Mouse (Mus musculus): ENCODE measurements at regions not wholly inside any gene's neighbourhood (a gene's known extent, or its start where the extent isn't known, plus 50 kb on each side); places are given as distances from the start of the nearest gene placed in this dataset.

- no peak overlapping the region for H3K9ac ChIP-seq (ENCODE audit: low read length)
- no peak overlapping the region for H3K4me2 ChIP-seq (ENCODE audit: low read length)
- H3K4me3 ChIP-seq (ENCODE audit: low read depth, low read length), result no peak overlapping the region
- H3K27me3 ChIP-seq (replicated peaks; ENCODE audit: control insufficient read depth, insufficient read depth, low read length), result no peaks in the 10 kb centered on the region
- no peak for DNase-seq (ENCODE audit: low spot score)
- H3K4me1 ChIP-seq (replicated peaks; ENCODE audit: control insufficient read depth, insufficient read depth, low read length), result no peaks in the 10 kb centered on the region
- H3K9me3 ChIP-seq (ENCODE audit: control insufficient read depth, low read length), result no peaks in the 10 kb centered on the region
- H3K36me3 ChIP-seq (ENCODE audit: control insufficient read depth, insufficient read depth, low read length), result no peaks in the 10 kb centered on the region
- ATAC-seq (replicated peaks; ENCODE audit: low FRiP score, low TSS enrichment, low read depth), result no peak
- no peak overlapping the region for H3K27ac ChIP-seq (ENCODE audit: low read depth)
These were observed 348.9 kb upstream of the Sphkap start for GRCm38 (mm10) chr1:83756866-83757265.

- H3K4me3 ChIP-seq (ENCODE audit: low read depth, low read length), result no peak overlapping the region
- no peak overlapping the region for H3K4me2 ChIP-seq (ENCODE audit: low read length)
- no peak overlapping the region for H3K27ac ChIP-seq (ENCODE audit: low read depth)
- no peaks in the 10 kb centered on the region for H3K36me3 ChIP-seq (ENCODE audit: control insufficient read depth, insufficient read depth, low read length)
- 96% methylated on average over 1 of the region's 1 CpGs for WGBS
- no peak for DNase-seq (ENCODE audit: low spot score)
- H3K27me3 ChIP-seq (replicated peaks; ENCODE audit: control insufficient read depth, insufficient read depth, low read length), result no peaks in the 10 kb centered on the region
- H3K9me3 ChIP-seq (ENCODE audit: control insufficient read depth, low read length), result no peaks in the 10 kb centered on the region
- H3K9ac ChIP-seq (ENCODE audit: low read length), result no peak overlapping the region
- H3K4me1 ChIP-seq (replicated peaks; ENCODE audit: control insufficient read depth, insufficient read depth, low read length), result no peaks in the 10 kb centered on the region
- ATAC-seq (replicated peaks; ENCODE audit: low FRiP score, low TSS enrichment, low read depth), result no peak
These were observed 347.3 kb upstream of the Sphkap start for GRCm38 (mm10) chr1:83755336-83755735.

- Histone ChIP-seq H3K27ac (ENCODE audit: low read depth) (no peak overlapping the region), H3K27me3 (replicated peaks; ENCODE audit: control insufficient read depth, insufficient read depth, low read length) (no peaks in the 10 kb centered on the region), H3K4me3 (ENCODE audit: low read depth, low read length) (no peak overlapping the region), H3K4me1 (replicated peaks; ENCODE audit: control insufficient read depth, insufficient read depth, low read length) (no peaks in the 10 kb centered on the region), H3K36me3 (ENCODE audit: control insufficient read depth, insufficient read depth, low read length) (no peaks in the 10 kb centered on the region), H3K4me2 (ENCODE audit: low read length) (no peak overlapping the region), H3K9ac (ENCODE audit: low read length) (no peak overlapping the region), H3K9me3 (ENCODE audit: control insufficient read depth, low read length) (no peaks in the 10 kb centered on the region)
- ATAC-seq (replicated peaks; ENCODE audit: low FRiP score, low TSS enrichment, low read depth) (no peak), DNase-seq (ENCODE audit: low spot score) (no peak)
- WGBS, result 76% methylated on average over 4 of the region's 4 CpGs
These were observed 345.0 kb upstream of the Sphkap start for GRCm38 (mm10) chr1:83752976-83753375.

- 82% methylated on average over 4 of the region's 4 CpGs for WGBS
- ATAC-seq (replicated peaks; ENCODE audit: low FRiP score, low TSS enrichment, low read depth) (no peak), DNase-seq (ENCODE audit: low spot score) (no peak)
- no peak overlapping the region for H3K4me3 ChIP-seq (ENCODE audit: low read depth, low read length)
- H3K9me3 ChIP-seq (ENCODE audit: control insufficient read depth, low read length), result no peaks in the 10 kb centered on the region
- no peaks in the 10 kb centered on the region for H3K36me3 ChIP-seq (ENCODE audit: control insufficient read depth, insufficient read depth, low read length)
- no peaks in the 10 kb centered on the region for H3K27me3 ChIP-seq (replicated peaks; ENCODE audit: control insufficient read depth, insufficient read depth, low read length)
- no peak overlapping the region for H3K27ac ChIP-seq (ENCODE audit: low read depth)
- no peak overlapping the region for H3K4me2 ChIP-seq (ENCODE audit: low read length)
- H3K4me1 ChIP-seq (replicated peaks; ENCODE audit: control insufficient read depth, insufficient read depth, low read length), result no peaks in the 10 kb centered on the region
- no peak overlapping the region for H3K9ac ChIP-seq (ENCODE audit: low read length)
These were observed 341.0 kb upstream of the Sphkap start for GRCm38 (mm10) chr1:83748974-83749373.

- H3K27ac ChIP-seq (ENCODE audit: low read depth), result no peak overlapping the region
- no peak for DNase-seq (ENCODE audit: low spot score)
- H3K36me3 ChIP-seq (ENCODE audit: control insufficient read depth, insufficient read depth, low read length), result no peaks in the 10 kb centered on the region
- WGBS, result 68% methylated on average over 3 of the region's 3 CpGs
- H3K4me3 ChIP-seq (ENCODE audit: low read depth, low read length), result no peak overlapping the region
- no peak overlapping the region for H3K4me2 ChIP-seq (ENCODE audit: low read length)
- H3K27me3 ChIP-seq (replicated peaks; ENCODE audit: control insufficient read depth, insufficient read depth, low read length), result no peaks in the 10 kb centered on the region
- H3K9ac ChIP-seq (ENCODE audit: low read length), result no peak overlapping the region
- no peak for ATAC-seq (replicated peaks; ENCODE audit: low FRiP score, low TSS enrichment, low read depth)
- H3K9me3 ChIP-seq (ENCODE audit: control insufficient read depth, low read length), result no peaks in the 10 kb centered on the region
- no peaks in the 10 kb centered on the region for H3K4me1 ChIP-seq (replicated peaks; ENCODE audit: control insufficient read depth, insufficient read depth, low read length)
These were observed 340.1 kb upstream of the Sphkap start for GRCm38 (mm10) chr1:83748061-83748460.

GRCm38 (mm10) chr1:83747412-83747811, 339.4 kb upstream of the Sphkap start:
- no peaks in the 10 kb centered on the region for H3K27me3 ChIP-seq (replicated peaks; ENCODE audit: control insufficient read depth, insufficient read depth, low read length)
- no peaks in the 10 kb centered on the region for H3K9me3 ChIP-seq (ENCODE audit: control insufficient read depth, low read length)
- no peaks in the 10 kb centered on the region for H3K4me1 ChIP-seq (replicated peaks; ENCODE audit: control insufficient read depth, insufficient read depth, low read length)
- H3K4me3 ChIP-seq (ENCODE audit: low read depth, low read length), result no peak overlapping the region
- no peaks in the 10 kb centered on the region for H3K36me3 ChIP-seq (ENCODE audit: control insufficient read depth, insufficient read depth, low read length)
- no peak overlapping the region for H3K27ac ChIP-seq (ENCODE audit: low read depth)
- DNase-seq (ENCODE audit: low spot score), result no peak
- no peak overlapping the region for H3K9ac ChIP-seq (ENCODE audit: low read length)
- H3K4me2 ChIP-seq (ENCODE audit: low read length), result no peak overlapping the region
- WGBS, result 79% methylated on average over 3 of the region's 3 CpGs
- ATAC-seq (replicated peaks; ENCODE audit: low FRiP score, low TSS enrichment, low read depth), result no peak

- Histone ChIP-seq H3K36me3 (ENCODE audit: control insufficient read depth, insufficient read depth, low read length) (no peaks in the 10 kb centered on the region), H3K4me1 (replicated peaks; ENCODE audit: control insufficient read depth, insufficient read depth, low read length) (no peaks in the 10 kb centered on the region), H3K27me3 (replicated peaks; ENCODE audit: control insufficient read depth, insufficient read depth, low read length) (no peaks in the 10 kb centered on the region), H3K9me3 (ENCODE audit: control insufficient read depth, low read length) (no peaks in the 10 kb centered on the region), H3K4me2 (ENCODE audit: low read length) (no peak overlapping the region), H3K4me3 (ENCODE audit: low read depth, low read length) (no peak overlapping the region), H3K27ac (ENCODE audit: low read depth) (no peak overlapping the region), H3K9ac (ENCODE audit: low read length) (no peak overlapping the region)
- ATAC-seq (replicated peaks; ENCODE audit: low FRiP score, low TSS enrichment, low read depth) (no peak), DNase-seq (ENCODE audit: low spot score) (no peak)
- 30% methylated on average over 6 of the region's 6 CpGs for WGBS
These were observed 338.0 kb upstream of the Sphkap start for GRCm38 (mm10) chr1:83746036-83746435.

GRCm38 (mm10) chr1:83736428-83737117, 328.6 kb upstream of the Sphkap start:
- Histone ChIP-seq H3K9me3 (ENCODE audit: control insufficient read depth, low read length) (no peaks in the 10 kb centered on the region), H3K4me1 (replicated peaks; ENCODE audit: control insufficient read depth, insufficient read depth, low read length) (no peaks in the 10 kb centered on the region), H3K27ac (ENCODE audit: low read depth) (no peak overlapping the region), H3K27me3 (replicated peaks; ENCODE audit: control insufficient read depth, insufficient read depth, low read length) (no peaks in the 10 kb centered on the region), H3K4me3 (ENCODE audit: low read depth, low read length) (no peak overlapping the region), H3K9ac (ENCODE audit: low read length) (no peak overlapping the region), H3K36me3 (ENCODE audit: control insufficient read depth, insufficient read depth, low read length) (no peaks in the 10 kb centered on the region), H3K4me2 (ENCODE audit: low read length) (no peak overlapping the region)
- 38% methylated on average over 2 of the region's 2 CpGs for WGBS
- ATAC-seq (replicated peaks; ENCODE audit: low FRiP score, low TSS enrichment, low read depth) (no peak), DNase-seq (ENCODE audit: low spot score) (no peak)

- 78% methylated on average over 1 of the region's 1 CpGs for WGBS
These were observed 323.7 kb upstream of the Sphkap start for GRCm38 (mm10) chr1:83731682-83732081.

More at GRCm38 (mm10) chr1:83731682-83732081, 323.7 kb upstream of the Sphkap start:
- no peaks in the 10 kb centered on the region for H3K36me3 ChIP-seq (ENCODE audit: control insufficient read depth, insufficient read depth, low read length)
- H3K4me3 ChIP-seq (ENCODE audit: low read depth, low read length), result no peak overlapping the region
- H3K9ac ChIP-seq (ENCODE audit: low read length), result no peak overlapping the region
- no peak overlapping the region for H3K4me2 ChIP-seq (ENCODE audit: low read length)
- H3K27ac ChIP-seq (ENCODE audit: low read depth), result no peak overlapping the region
- H3K9me3 ChIP-seq (ENCODE audit: control insufficient read depth, low read length), result no peaks in the 10 kb centered on the region
- H3K4me1 ChIP-seq (replicated peaks; ENCODE audit: control insufficient read depth, insufficient read depth, low read length), result no peaks in the 10 kb centered on the region
- H3K27me3 ChIP-seq (replicated peaks; ENCODE audit: control insufficient read depth, insufficient read depth, low read length), result no peaks in the 10 kb centered on the region
- no peak for DNase-seq (ENCODE audit: low spot score)
- no peak for ATAC-seq (replicated peaks; ENCODE audit: low FRiP score, low TSS enrichment, low read depth)

All from intestine, embryonic 14.5 days (tissue).